Mouse (Mus musculus) heart, embryonic 16.5 days (tissue): Measurements from ENCODE around the gene Nck2. TPM values are rescaled to one million over a fixed set of nuclear protein-coding genes. Genes with fewer than 3 reads are reported as not detected.

Source experiments
- ATAC-seq: fragments of 200-750 bp; cut with Nextera tagmentation; replicated peaks from 2 replicates; pipeline ENCODE4 v1.8.0; 2017; ENCODE audit warnings: moderate number of reproducible peaks; ENCODE audit not compliant: insufficient read depth, low FRiP score; ENCODE audit errors: extremely low read depth
- H3K27ac ChIP-seq: fragments of 300-500 bp; sonication (generic); 2 replicates; pipeline ENCODE4 v1.5.1; 2014; ENCODE audit warnings: mild to moderate bottlenecking, low read length, control low read depth, moderate library complexity
- H3K27me3 ChIP-seq: fragments of 300-500 bp; sonication (generic); 2 replicates; pipeline ENCODE4 v1.6.1; 2014; ENCODE audit warnings: low read length, mixed read lengths; ENCODE audit not compliant: control insufficient read depth, insufficient read depth
- H3K36me3 ChIP-seq: fragments of 300-500 bp; sonication (generic); 2 replicates; pipeline ENCODE4 v1.6.1; 2014; ENCODE audit not compliant: control insufficient read depth, insufficient read depth
- H3K4me1 ChIP-seq: fragments of 300-500 bp; sonication (generic); 2 replicates; pipeline ENCODE4 v1.6.1; 2014; ENCODE audit warnings: low read length, mixed read lengths; ENCODE audit not compliant: control insufficient read depth, insufficient read depth
- H3K4me2 ChIP-seq: fragments of 300-500 bp; sonication (generic); 2 replicates; pipeline ENCODE4 v1.6.1; 2014; ENCODE audit warnings: low read depth, mild to moderate bottlenecking, control low read depth, low read length
- H3K4me3 ChIP-seq: fragments of 300-500 bp; sonication (generic); 2 replicates; pipeline ENCODE4 v1.5.1; 2014; ENCODE audit warnings: mild to moderate bottlenecking, control low read depth, low read length
- H3K9ac ChIP-seq: fragments of 300-500 bp; sonication (generic); 2 replicates; pipeline ENCODE4 v1.6.1; 2014; ENCODE audit warnings: low read length, control low read depth
- H3K9me3 ChIP-seq: fragments of 300-500 bp; sonication (generic); replicated peaks from 2 replicates; pipeline ENCODE4 v1.6.1; 2016; ENCODE audit warnings: low read length; ENCODE audit not compliant: control insufficient read depth
- WGBS: fragments of 180-500 bp; shearing (Covaris S2); extraction: QIAGEN DNeasy Blood & Tissue Kit; methylation state at CpG from one replicate; pipeline ENCODE4 v1.1.7; 2014; 5-methylcytosine and 5-hydroxymethylcytosine counted together
- polyA plus RNA-seq: library from polyadenylated mRNA; unstranded; fragments of >200 nt; fragmentation: Nextera tagmentation; extraction: Ambion mirVana; gene quantifications from 2 replicates; pipeline ENCODE4 v1.2.1, GENCODE M21; 2015

Nck2 gene
- polyA plus RNA-seq, 1 experiment from 2014 or later = 31.2 TPM

GRCm38 (mm10) chr1:43426993-43427535 is 17.3 kb upstream of the Nck2 start:
- Histone ChIP-seq H3K27me3 (no peaks in the 10 kb centered on the region), H3K36me3 (no peaks in the 10 kb centered on the region), H3K27ac (peak overlapping the region; percentile 80), H3K4me1 (peaks cover 9% of the 10 kb centered on the region), H3K9me3 (no peaks in the 10 kb centered on the region), H3K9ac (no peak overlapping the region), H3K4me2 (peak overlapping the region; percentile 57; the same call in 1 of the 2 replicates), H3K4me3 (0 out of 2 replicates have a peak overlapping the region, but pooled peaks have one; percentile 4)
- no peak; the same call in 1 of the 2 replicates for ATAC-seq
- 45% methylated on average over 6 of the region's 6 CpGs for WGBS

- Histone ChIP-seq H3K9ac (no peak overlapping the region), H3K4me1 (peaks cover 18% of the 10 kb centered on the region), H3K27ac (no peak overlapping the region), H3K4me2 (no peak overlapping the region), H3K27me3 (no peaks in the 10 kb centered on the region), H3K9me3 (no peaks in the 10 kb centered on the region), H3K4me3 (no peak overlapping the region), H3K36me3 (no peaks in the 10 kb centered on the region)
- 76% methylated on average over 9 of the region's 9 CpGs for WGBS
- no peak for ATAC-seq
Observed at GRCm38 (mm10) chr1:43429924-43430876, 14.2 kb upstream of the Nck2 start.

DNA sequence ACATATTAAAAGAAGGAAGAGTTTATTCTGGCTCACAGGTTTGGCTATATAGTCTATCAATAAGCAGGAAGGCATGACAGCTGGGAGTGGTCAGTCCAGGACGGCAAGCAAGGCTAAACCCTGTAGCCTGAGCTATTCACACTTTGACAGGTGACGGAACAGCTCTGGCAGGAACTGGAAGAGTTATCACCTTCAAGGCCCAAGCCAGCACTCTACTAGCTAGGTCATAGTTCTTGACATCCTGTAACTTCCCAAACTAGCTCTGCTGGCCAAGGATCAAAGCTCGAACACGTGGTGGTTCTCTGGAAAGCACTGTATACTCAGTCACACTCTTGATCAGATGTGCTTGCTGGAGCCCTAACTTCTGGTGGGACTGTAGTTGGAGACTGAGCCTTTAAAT is 10.5 kb upstream of the Nck2 start:
- ATAC-seq = no peak

GRCm38 (mm10) chr1:43436554-43436953 is 7.8 kb upstream of the Nck2 start:
- Histone ChIP-seq H3K9me3 (no peaks in the 10 kb centered on the region), H3K9ac (no peak overlapping the region), H3K27ac (no peak overlapping the region), H3K4me3 (no peak overlapping the region), H3K27me3 (no peaks in the 10 kb centered on the region), H3K4me1 (peaks cover 9% of the 10 kb centered on the region), H3K36me3 (no peaks in the 10 kb centered on the region), H3K4me2 (no peak overlapping the region)
- no peak for ATAC-seq

More for the DNA sequence above, 10.5 kb upstream of the Nck2 start:
- Histone ChIP-seq H3K27ac (no peak overlapping the region), H3K9me3 (no peaks in the 10 kb centered on the region), H3K4me3 (no peak overlapping the region), H3K4me2 (no peak overlapping the region), H3K27me3 (no peaks in the 10 kb centered on the region), H3K4me1 (peaks cover 9% of the 10 kb centered on the region), H3K36me3 (no peaks in the 10 kb centered on the region), H3K9ac (no peak overlapping the region)
- WGBS = 54% methylated on average over 4 of the region's 4 CpGs

GRCm38 (mm10) chr1:43439261-43439660 is 5.1 kb upstream of the Nck2 start:
- ATAC-seq = no peak
- Histone ChIP-seq H3K4me3 (no peak overlapping the region), H3K36me3 (no peaks in the 10 kb centered on the region), H3K4me2 (no peak overlapping the region), H3K27me3 (no peaks in the 10 kb centered on the region), H3K9ac (no peak overlapping the region), H3K27ac (no peak overlapping the region), H3K9me3 (no peaks in the 10 kb centered on the region), H3K4me1 (peaks cover 8% of the 10 kb centered on the region)
- whole genome bisulfite sequencing = 87% methylated on average over 1 of the region's 1 CpGs

DNA sequence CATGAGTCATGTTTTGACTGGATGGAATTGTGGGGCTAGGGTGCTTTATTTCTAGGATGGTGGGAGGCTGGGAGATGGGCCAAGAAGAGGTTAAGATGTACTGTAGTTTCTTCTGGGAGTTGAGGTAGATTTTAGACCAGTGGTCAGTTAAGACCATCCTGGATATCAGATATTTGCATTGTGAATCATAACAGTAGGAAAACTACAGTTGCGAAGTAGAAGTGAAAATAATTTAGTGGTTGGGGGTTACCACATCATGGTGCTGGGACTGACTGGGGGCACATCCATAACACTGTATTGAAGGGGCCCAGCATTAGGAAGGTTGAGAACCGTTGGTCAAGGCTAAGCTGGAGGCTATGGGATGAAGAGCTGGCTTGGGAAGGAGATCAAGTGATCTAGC is 1.8 kb upstream of the Nck2 start:
- H3K4me3 ChIP-seq = no peak overlapping the region
- no peaks in the 10 kb centered on the region for H3K36me3 ChIP-seq
- H3K4me2 ChIP-seq = no peak overlapping the region
- peaks cover 14% of the 10 kb centered on the region for H3K4me1 ChIP-seq
- no peaks in the 10 kb centered on the region for H3K27me3 ChIP-seq
- 84% methylated on average over 2 of the region's 2 CpGs for WGBS
- H3K27ac ChIP-seq = no peak overlapping the region
- ATAC-seq = no peak
- H3K9ac ChIP-seq = no peak overlapping the region
- H3K9me3 ChIP-seq = no peaks in the 10 kb centered on the region

- peak overlapping the region; percentile 94 for H3K27ac ChIP-seq
- H3K4me1 ChIP-seq = peaks cover 30% of the 10 kb centered on the region
- H3K4me2 ChIP-seq = peak overlapping the region; percentile 94
- no peaks in the 10 kb centered on the region for H3K27me3 ChIP-seq
- WGBS = under 1% methylated on average over 74 of the region's 86 CpGs
- peak; percentile 93 for ATAC-seq
- no peaks in the 10 kb centered on the region for H3K9me3 ChIP-seq
- peak overlapping the region; percentile 98 for H3K9ac ChIP-seq
- H3K36me3 ChIP-seq = no peaks in the 10 kb centered on the region
- H3K4me3 ChIP-seq = peak overlapping the region; percentile 98
Observed at GRCm38 (mm10) chr1:43445170-43446088, 1.1 kb downstream of the Nck2 start.

DNA sequence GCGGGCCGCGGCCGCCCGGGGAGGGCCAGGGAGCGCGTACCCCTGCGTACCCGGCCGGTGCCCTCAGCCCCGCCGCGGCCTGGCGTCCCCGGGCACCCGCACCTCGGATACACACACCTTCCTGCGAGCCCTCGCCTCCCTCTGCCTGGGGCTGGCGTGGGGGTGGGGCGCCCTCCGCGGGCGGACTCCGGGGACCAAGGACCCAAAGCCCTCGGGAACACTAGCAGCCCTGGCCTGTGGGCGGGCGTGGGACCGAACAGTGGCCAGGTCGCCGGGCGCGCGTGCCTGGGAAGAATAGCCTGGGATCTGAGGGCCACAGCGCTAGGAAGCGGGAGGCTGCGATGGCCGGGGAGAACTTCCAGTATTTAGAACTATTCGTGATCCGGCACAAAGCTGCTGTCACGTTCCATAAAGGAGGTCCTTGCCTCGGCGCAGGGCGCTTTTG is 1.7 kb downstream of the Nck2 start:
- ATAC-seq = peak; percentile 78
- H3K9me3 ChIP-seq = no peaks in the 10 kb centered on the region
- WGBS = under 1% methylated on average over 39 of the region's 44 CpGs

More for the DNA sequence above, 1.7 kb downstream of the Nck2 start:
- peak overlapping the region; percentile 94 for H3K27ac ChIP-seq
- H3K36me3 ChIP-seq = no peaks in the 10 kb centered on the region
- H3K9ac ChIP-seq = peak overlapping the region; percentile 98
- peaks cover 37% of the 10 kb centered on the region for H3K4me1 ChIP-seq
- peak overlapping the region; percentile 98 for H3K4me3 ChIP-seq
- H3K27me3 ChIP-seq = no peaks in the 10 kb centered on the region
- H3K4me2 ChIP-seq = peak overlapping the region; percentile 94
